Mouse (Mus musculus) forebrain, postnatal 0 days (tissue): ENCODE data around the gene Syt14. TPM values are rescaled to one million over a fixed set of nuclear protein-coding genes. Genes with fewer than 3 reads are reported as not detected.

Experiments
- ATAC-seq: fragments of 200-750 bp; cut with Nextera tagmentation; 2 replicates; pipeline ENCODE4 v1.8.0; 2017; ENCODE audit warnings: mild to moderate bottlenecking, moderate library complexity
- DNase-seq: peaks from one replicate; pipeline ENCODE4 v3.0.0-alpha.2; 2015
- H3K27ac ChIP-seq: fragments of 300-500 bp; sonication (generic); 2 replicates; pipeline ENCODE4 v1.5.1; 2014; ENCODE audit warnings: low read depth, mild to moderate bottlenecking, antibody characterized with exemption, low read length, moderate library complexity, mixed read lengths
- H3K27me3 ChIP-seq: fragments of 300-500 bp; sonication (generic); 2 replicates; pipeline ENCODE4 v1.6.1; 2014; ENCODE audit warnings: mild to moderate bottlenecking, low read length, mixed read lengths; ENCODE audit not compliant: insufficient read depth
- H3K36me3 ChIP-seq: fragments of 300-500 bp; sonication (generic); 2 replicates; pipeline ENCODE4 v1.6.1; 2014; ENCODE audit warnings: mild to moderate bottlenecking, moderate library complexity; ENCODE audit not compliant: insufficient read depth
- H3K4me1 ChIP-seq: fragments of 300-500 bp; sonication (generic); 2 replicates; pipeline ENCODE4 v1.6.1; 2014; ENCODE audit warnings: antibody characterized with exemption; ENCODE audit not compliant: insufficient read depth
- H3K4me2 ChIP-seq: fragments of 300-500 bp; sonication (generic); 2 replicates; pipeline ENCODE4 v1.6.1; 2014; ENCODE audit warnings: low read depth, mild to moderate bottlenecking, moderate library complexity
- H3K4me3 ChIP-seq: fragments of 300-500 bp; sonication (generic); 2 replicates; pipeline ENCODE4 v1.5.1; 2014; ENCODE audit warnings: low read depth, low read length, mixed read lengths
- H3K9ac ChIP-seq: fragments of 300-500 bp; sonication (generic); 2 replicates; pipeline ENCODE4 v1.6.1; 2014; ENCODE audit warnings: mild to moderate bottlenecking
- H3K9me3 ChIP-seq: fragments of 300-500 bp; sonication (generic); 2 replicates; pipeline ENCODE4 v1.6.1; 2016; ENCODE audit warnings: low read length
- CTCF ChIP-seq: sonication (generic); IDR thresholded peaks from 2 replicates; pipeline ENCODE4 v1.5.1; 2016; ENCODE audit warnings: antibody characterized with exemption, control low read depth, low read depth
- WGBS: fragments of 180-500 bp; shearing (Covaris S2); extraction: QIAGEN DNeasy Blood & Tissue Kit; methylation state at CpG from one replicate; pipeline ENCODE4 v1.1.7; 2014; 5-methylcytosine and 5-hydroxymethylcytosine counted together
- polyA plus RNA-seq: library from polyadenylated mRNA; unstranded; fragments of >200 nt; fragmentation: Nextera tagmentation; extraction: Ambion mirVana; gene quantifications from 2 replicates; pipeline ENCODE4 v1.2.1, GENCODE M21; 2015
- total RNA-seq: library from RNA; depleted of rRNA; stranded (reverse); fragments of >200 nt; gene quantifications from 2 replicates; pipeline ENCODE4 v1.2.3, GENCODE M21; 2014

Gene Syt14
- total and polyA plus RNA-seq, 2 experiments from 2014 or later = 4.6 to 16.7 TPM

DNA sequence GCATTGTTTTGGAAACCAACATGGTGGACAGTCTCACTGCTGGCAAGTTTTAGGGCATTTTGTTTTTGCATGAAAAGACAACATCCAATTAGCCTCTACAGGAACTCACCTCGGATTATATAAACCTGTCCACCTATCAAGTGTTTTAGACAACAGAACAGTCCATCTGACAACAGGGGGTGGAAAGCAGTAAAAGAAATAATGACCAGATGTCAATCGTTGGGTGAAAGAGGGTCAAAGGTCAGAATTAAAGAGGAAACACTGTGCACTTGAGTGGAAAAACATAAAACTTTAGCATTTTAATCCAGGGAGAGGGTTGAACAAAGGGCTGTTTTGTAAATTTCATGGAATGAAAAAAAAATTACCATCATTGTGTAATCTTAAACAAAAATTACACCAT lies 136.8 kb downstream of the Syt14 start:
- ATAC-seq = no peak
- Histone ChIP-seq H3K36me3 (peaks cover 18% of the 10 kb centered on the region), H3K9ac (no peak overlapping the region), H3K4me1 (no peaks in the 10 kb centered on the region), H3K27me3 (no peaks in the 10 kb centered on the region), H3K4me3 (no peak overlapping the region), H3K9me3 (no peaks in the 10 kb centered on the region), H3K4me2 (no peak overlapping the region), H3K27ac (no peak overlapping the region)
- no peak for DNase-seq
- 10% methylated on average over 2 of the region's 2 CpGs for WGBS
- TF ChIP-seq CTCF = no peak

DNA sequence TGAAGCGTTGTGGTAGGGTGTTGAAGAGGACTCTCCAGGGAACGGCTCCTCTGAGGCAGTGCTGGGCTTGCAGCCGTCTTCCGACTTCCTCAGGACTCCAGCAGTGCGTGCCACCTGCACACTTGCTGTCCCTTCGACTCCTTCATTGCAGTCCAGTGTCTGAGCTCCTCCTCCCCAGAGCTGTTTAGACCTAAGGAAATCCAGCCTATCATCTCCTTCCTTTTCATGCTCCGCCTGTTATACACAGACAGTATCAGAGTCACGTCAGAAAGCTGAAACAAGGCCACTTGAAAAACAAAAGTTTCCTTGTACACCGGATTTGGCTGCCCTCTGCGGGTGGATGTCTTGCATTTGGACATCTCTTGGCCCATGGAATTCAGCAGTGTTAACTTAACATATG lies 138.4 kb downstream of the Syt14 start:
- peaks cover 18% of the 10 kb centered on the region for H3K36me3 ChIP-seq
- DNase-seq = no peak
- H3K9ac ChIP-seq = no peak overlapping the region
- H3K27me3 ChIP-seq = no peaks in the 10 kb centered on the region
- H3K4me1 ChIP-seq = no peaks in the 10 kb centered on the region
- no peaks in the 10 kb centered on the region for H3K9me3 ChIP-seq
- no peak overlapping the region for H3K4me3 ChIP-seq
- no peak for TF ChIP-seq CTCF
- H3K27ac ChIP-seq = no peak overlapping the region
- no peak for ATAC-seq
- no peak overlapping the region for H3K4me2 ChIP-seq
- WGBS = 59% methylated on average over 10 of the region's 10 CpGs

DNA sequence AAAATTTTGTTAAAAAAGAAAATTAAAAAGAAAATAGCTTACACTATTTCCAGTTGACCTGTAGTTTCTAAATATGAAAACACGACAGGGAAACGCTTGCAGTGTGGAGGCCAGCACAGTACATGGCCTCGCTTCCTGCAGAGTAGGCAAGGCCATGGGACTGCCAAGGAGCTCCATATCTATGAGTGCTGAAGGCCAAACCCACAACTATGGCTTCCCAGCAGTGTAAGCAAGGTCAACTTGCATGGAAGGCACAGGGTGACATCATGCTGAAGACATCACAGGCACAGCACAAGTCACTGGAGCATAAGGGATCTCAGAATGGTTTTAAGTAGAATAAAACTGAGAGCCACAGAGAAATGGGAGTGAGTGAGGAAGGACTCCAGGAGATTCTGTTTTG lies 139.5 kb downstream of the Syt14 start:
- H3K9me3 ChIP-seq = no peaks in the 10 kb centered on the region
- peaks cover 18% of the 10 kb centered on the region for H3K36me3 ChIP-seq
- ATAC-seq = no peak
- no peak overlapping the region for H3K27ac ChIP-seq
- DNase-seq = no peak
- H3K27me3 ChIP-seq = no peaks in the 10 kb centered on the region
- WGBS = 91% methylated on average over 3 of the region's 3 CpGs
- no peaks in the 10 kb centered on the region for H3K4me1 ChIP-seq
- no peak overlapping the region for H3K4me3 ChIP-seq
- H3K9ac ChIP-seq = no peak overlapping the region
- no peak for TF ChIP-seq CTCF
- no peak overlapping the region for H3K4me2 ChIP-seq

DNA sequence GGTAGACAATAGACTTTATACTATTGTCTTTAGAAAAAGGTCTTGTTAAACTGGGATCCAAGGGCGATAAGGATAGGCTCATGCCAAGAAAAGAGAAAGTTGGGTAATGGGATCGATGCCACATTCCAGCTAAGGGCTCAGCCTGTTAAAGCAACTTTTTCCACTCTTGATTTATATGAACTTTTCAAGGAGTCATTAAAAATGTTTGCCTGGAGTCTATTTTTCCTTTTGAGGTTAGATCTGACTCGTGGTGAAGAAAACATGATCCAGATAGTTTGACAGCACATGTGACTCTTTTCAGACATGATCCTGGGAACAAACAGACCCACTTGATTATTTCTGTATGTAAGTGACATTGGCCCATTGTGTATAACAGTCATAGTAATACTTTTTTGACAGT lies 144.9 kb downstream of the Syt14 start:
- Histone ChIP-seq H3K27ac (no peak overlapping the region), H3K4me3 (no peak overlapping the region), H3K36me3 (no peaks in the 10 kb centered on the region), H3K27me3 (no peaks in the 10 kb centered on the region), H3K4me1 (no peaks in the 10 kb centered on the region), H3K9me3 (no peaks in the 10 kb centered on the region), H3K4me2 (no peak overlapping the region), H3K9ac (no peak overlapping the region)
- no peak for ATAC-seq
- TF ChIP-seq CTCF = no peak
- no peak for DNase-seq
- WGBS = 83% methylated on average over 3 of the region's 3 CpGs

DNA sequence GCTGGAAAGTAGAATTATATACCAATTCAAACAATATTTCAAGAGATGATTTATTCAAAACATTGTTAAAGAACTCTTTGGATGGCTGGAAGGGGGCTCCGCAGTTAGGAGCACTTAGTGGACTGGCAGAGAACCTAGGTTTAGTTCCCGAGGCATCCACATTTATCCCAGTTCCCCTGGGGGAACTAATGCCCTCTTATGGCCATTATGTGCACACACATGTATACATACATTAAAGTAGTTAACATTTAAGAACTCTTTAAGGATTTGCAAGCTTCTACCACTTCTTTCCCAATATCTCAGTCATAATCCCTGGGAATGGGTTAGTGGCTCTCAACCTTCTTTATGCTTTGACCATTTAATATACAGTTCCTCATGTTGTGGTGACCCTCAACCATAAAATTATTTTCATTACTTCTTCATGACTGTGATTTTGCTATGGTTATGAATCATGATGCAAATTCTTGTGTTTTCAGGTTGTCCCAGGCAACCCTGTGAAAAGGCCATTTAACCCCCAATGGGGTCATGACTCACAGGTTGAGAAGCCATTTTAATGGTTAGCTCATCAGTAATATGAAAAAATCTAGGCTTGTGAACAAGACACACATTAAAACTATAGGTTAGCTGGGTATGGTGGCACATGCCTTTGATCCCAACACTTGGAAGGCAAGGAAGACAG lies 152.8 kb downstream of the Syt14 start:
- Histone ChIP-seq H3K4me3 (no peak overlapping the region), H3K27me3 (no peaks in the 10 kb centered on the region), H3K9me3 (no peaks in the 10 kb centered on the region), H3K9ac (no peak overlapping the region), H3K4me2 (no peak overlapping the region), H3K36me3 (no peaks in the 10 kb centered on the region), H3K4me1 (no peaks in the 10 kb centered on the region), H3K27ac (no peak overlapping the region)
- ATAC-seq (no peak), DNase-seq (no peak)
- WGBS = 66% methylated on average over 2 of the region's 2 CpGs
- no peak for TF ChIP-seq CTCF

DNA sequence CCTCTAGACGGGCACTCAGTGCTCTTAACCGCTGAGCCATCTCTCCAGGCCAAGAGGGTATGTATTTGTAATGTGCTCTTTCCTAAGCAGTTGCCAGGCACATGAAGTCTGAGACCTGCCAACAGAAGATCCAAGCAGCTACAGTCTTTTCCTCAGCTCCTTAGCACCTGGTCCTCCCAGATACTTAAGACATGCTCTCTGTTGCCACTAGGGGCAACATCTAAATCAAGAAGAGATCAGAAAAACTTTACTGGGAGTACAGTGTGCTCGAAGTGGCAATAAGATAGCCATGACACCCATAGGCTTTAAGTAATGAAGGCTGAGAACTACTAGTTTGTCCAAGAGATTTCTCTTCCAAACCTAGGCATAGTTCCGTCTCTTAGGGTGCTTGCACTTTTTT lies 155.4 kb downstream of the Syt14 start:
- 91% methylated on average over 4 of the region's 4 CpGs for WGBS
- no peaks in the 10 kb centered on the region for H3K27me3 ChIP-seq

DNA sequence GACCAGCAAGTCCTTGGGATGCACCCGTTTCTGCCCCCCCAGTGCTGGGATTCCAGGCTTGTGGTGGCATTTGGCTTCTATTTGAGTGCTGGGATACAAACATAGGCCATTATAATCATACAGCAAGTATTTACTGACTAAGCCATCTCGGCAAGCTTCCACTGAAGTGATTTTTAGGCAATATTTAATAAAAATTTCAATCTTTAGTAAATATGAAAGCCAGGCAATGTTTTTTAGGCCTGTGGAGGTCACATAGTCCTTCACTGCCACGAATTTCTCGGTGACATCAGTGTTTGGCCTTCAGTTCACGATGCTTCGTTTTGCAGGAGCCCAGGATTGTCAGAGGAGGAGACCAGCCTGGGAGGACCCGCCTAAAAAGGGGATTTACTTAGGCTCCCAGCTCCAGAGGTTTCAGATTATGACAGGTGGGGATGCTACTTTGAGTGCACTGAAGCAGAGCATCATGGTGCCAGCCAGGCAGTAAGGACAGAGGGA lies 156.4 kb downstream of the Syt14 start:
- Histone ChIP-seq H3K4me3 (no peak overlapping the region), H3K9ac (no peak overlapping the region), H3K4me2 (no peak overlapping the region), H3K4me1 (no peaks in the 10 kb centered on the region), H3K9me3 (no peaks in the 10 kb centered on the region), H3K36me3 (no peaks in the 10 kb centered on the region), H3K27ac (no peak overlapping the region), H3K27me3 (no peaks in the 10 kb centered on the region)
- 87% methylated on average over 7 of the region's 7 CpGs for WGBS
- no peak for TF ChIP-seq CTCF
- ATAC-seq = no peak
- DNase-seq = no peak

More for the DNA sequence above, 155.4 kb downstream of the Syt14 start:
- no peaks in the 10 kb centered on the region for H3K9me3 ChIP-seq
- H3K9ac ChIP-seq = no peak overlapping the region
- DNase-seq (no peak), ATAC-seq (peak; percentile 38; the same call in 1 of the 2 replicates)
- no peaks in the 10 kb centered on the region for H3K36me3 ChIP-seq
- H3K27ac ChIP-seq = no peak overlapping the region
- no peaks in the 10 kb centered on the region for H3K4me1 ChIP-seq
- TF ChIP-seq CTCF = peak; percentile 53
- H3K4me2 ChIP-seq = no peak overlapping the region
- H3K4me3 ChIP-seq = no peak overlapping the region
